In genomic region chr12:80111131-80112070, GRCm38 (mm10) we compare ENCODE assay signal across 7 mouse cellular contexts. TPM values are rescaled to one million over a fixed set of nuclear protein-coding genes. Genes with fewer than 3 reads are reported as not detected.
DNase-seq lines count a peak whose midpoint lies in the region; ATAC-seq and TF ChIP-seq lines count a peak whose summit lies in the region.

No protein-coding gene starts in this region.

- peak overlapping the region; percentile 98 for H3K4me2 ChIP-seq in forebrain, postnatal 0 days (ENCODE audit: low read depth)
- H3K4me2 ChIP-seq in intestine, embryonic 16.5 days (ENCODE audit: low read depth, low read length), result peak overlapping the region; percentile 85
- H3K4me2 ChIP-seq in liver, postnatal 0 days (ENCODE audit: low read depth, low read length), result peak overlapping the region; percentile 87

- DNase-seq in CD8-positive naive resting alpha-beta T cell, adult 2 months (ENCODE audit: low read depth in 2 of 2, low spot score in 2 of 2), result peak; percentile 20
- DNase-seq in adipocyte (ENCODE audit: low spot score), result peak; percentile 67
- DNase-seq in forebrain, postnatal 0 days, result no peak
- peak; percentile 53 for DNase-seq in liver, postnatal 0 days
- peak; percentile 55 for DNase-seq in retina, embryonic 14.5 days (ENCODE audit: low spot score)
- DNase-seq in cerebellum, adult 9-10 months, result no peak

- peaks cover 17% of the 10 kb centered on the region for H3K27me3 ChIP-seq in forebrain, postnatal 0 days (ENCODE audit: insufficient read depth, low read length)
- no peaks in the 10 kb centered on the region for H3K27me3 ChIP-seq in intestine, embryonic 16.5 days (replicated peaks; ENCODE audit: control insufficient read depth, insufficient read depth, low read length)
- no peaks in the 10 kb centered on the region for H3K27me3 ChIP-seq in liver, postnatal 0 days (ENCODE audit: insufficient read depth, low read length)

- peak overlapping the region; percentile 58 for H3K9ac ChIP-seq in forebrain, postnatal 0 days
- peak overlapping the region; percentile 93 for H3K9ac ChIP-seq in intestine, embryonic 16.5 days (ENCODE audit: low read depth, low read length)
- H3K9ac ChIP-seq in liver, postnatal 0 days (replicated peaks), result peak overlapping the region; percentile 94

- peak overlapping the region; percentile 66 for H3K27ac ChIP-seq in forebrain, postnatal 0 days (ENCODE audit: low read depth, low read length)
- peak overlapping the region; percentile 92 for H3K27ac ChIP-seq in intestine, embryonic 16.5 days (ENCODE audit: low read length)
- peak overlapping the region; percentile 99 for H3K27ac ChIP-seq in liver, postnatal 0 days (ENCODE audit: low read depth)

- no peak for ATAC-seq in forebrain, postnatal 0 days
- ATAC-seq in intestine, embryonic 16.5 days, result no peak
- no peak for ATAC-seq in liver, postnatal 0 days

- H3K9me3 ChIP-seq in forebrain, postnatal 0 days (ENCODE audit: low read length), result no peaks in the 10 kb centered on the region
- H3K9me3 ChIP-seq in intestine, embryonic 16.5 days (ENCODE audit: control insufficient read depth, low read length), result no peaks in the 10 kb centered on the region
- H3K9me3 ChIP-seq in liver, postnatal 0 days (ENCODE audit: low read length), result no peaks in the 10 kb centered on the region

- 4% methylated on average over 29 of the region's 29 CpGs for WGBS in forebrain, postnatal 0 days
- WGBS in intestine, embryonic 16.5 days, result under 1% methylated on average over 29 of the region's 29 CpGs
- WGBS in liver, postnatal 0 days (ENCODE audit: insufficient replicate concordance), result 2% methylated on average over 29 of the region's 29 CpGs

- no peak for TF ChIP-seq CTCF in forebrain, postnatal 0 days (IDR thresholded peaks at IDR 0.05; ENCODE audit: low read depth)
- no peak for TF ChIP-seq CTCF in liver, postnatal 0 days (IDR thresholded peaks at IDR 0.05; ENCODE audit: low read depth)

- H3K4me1 ChIP-seq in forebrain, postnatal 0 days (ENCODE audit: insufficient read depth), result peaks cover 5% of the 10 kb centered on the region; the same call in 1 of the 2 replicates
- peaks cover under 1% of the 10 kb centered on the region; the same call in 1 of the 2 replicates for H3K4me1 ChIP-seq in intestine, embryonic 16.5 days (ENCODE audit: control insufficient read depth, insufficient read depth, low read length)
- peaks cover 8% of the 10 kb centered on the region; the same call in 1 of the 2 replicates for H3K4me1 ChIP-seq in liver, postnatal 0 days (ENCODE audit: insufficient read depth)

- H3K36me3 ChIP-seq in forebrain, postnatal 0 days (ENCODE audit: insufficient read depth), result no peaks in the 10 kb centered on the region
- no peaks in the 10 kb centered on the region; the same call in 1 of the 2 replicates for H3K36me3 ChIP-seq in intestine, embryonic 16.5 days (ENCODE audit: control insufficient read depth, insufficient read depth, low read length)
- peaks cover 9% of the 10 kb centered on the region; the same call in 1 of the 2 replicates for H3K36me3 ChIP-seq in liver, postnatal 0 days (replicated peaks; ENCODE audit: insufficient read depth, low read length)

- H3K4me3 ChIP-seq in forebrain, postnatal 0 days (ENCODE audit: low read depth, low read length), result peak overlapping the region; percentile 44
- peak overlapping the region; percentile 90 for H3K4me3 ChIP-seq in intestine, embryonic 16.5 days (ENCODE audit: low read length)
- peak overlapping the region; percentile 85 for H3K4me3 ChIP-seq in liver, postnatal 0 days (ENCODE audit: low read depth, low read length)

- TF ChIP-seq EP300 in liver, postnatal 0 days (IDR thresholded peaks at IDR 0.05; ENCODE audit: low read depth), result no peak

RNA-seq across cellular contexts. Expression of gene Zfp36l1, which starts 1.4 kb away (rescaled TPM):
- total RNA-seq in forebrain, postnatal 0 days (2014; rRNA removed), result 15.3 and 24.1 TPM in 2 replicates
- 37.0 and 43.8 TPM in 2 replicates for polyA plus RNA-seq in forebrain, postnatal 0 days (2015; fragmentation: Nextera tagmentation; extraction: Ambion mirVana)
- polyA plus RNA-seq in intestine, embryonic 16.5 days (2015; fragmentation: Nextera tagmentation; extraction: Ambion mirVana), result 79.7 and 89.1 TPM in 2 replicates
- polyA plus RNA-seq in liver, postnatal 0 days (2015; fragmentation: Nextera tagmentation; extraction: Ambion mirVana), result 42.0 and 45.7 TPM in 2 replicates

Comparison
In these comparisons a context has a peak if more than half of its experiments do, and no peak if none do; other contexts are left out.
1. DNase-seq: peak in CD8-positive naive resting alpha-beta T cell, adult 2 months (2 of 2), adipocyte (single experiment), liver, postnatal 0 days (single experiment) and retina, embryonic 14.5 days (single experiment); none in forebrain, postnatal 0 days (single experiment) and cerebellum, adult 9-10 months (single experiment).
2. Peak in every context shown above with its lines, with median percentiles within 50 percentile points of each other: H3K27ac ChIP-seq, H3K4me2 ChIP-seq, H3K4me3 ChIP-seq and H3K9ac ChIP-seq.